Mouse (Mus musculus) right cerebral cortex, postnatal 25 days (tissue): ENCODE data around the gene Slit3.

ENCODE experiments used
- DNase-seq: peaks from one replicate; pipeline ENCODE4 v3.0.0; 2022

Gene Slit3

GRCm38 (mm10) chr11:35364469-35364868 is 243.4 kb downstream of the Slit3 start:
- no peak for DNase-seq

- no peak for DNase-seq
These were observed 244.5 kb downstream of the Slit3 start for GRCm38 (mm10) chr11:35365510-35365931.

- DNase-seq: no peak
These were observed 245.6 kb downstream of the Slit3 start for GRCm38 (mm10) chr11:35366611-35367010.

- DNase-seq: no peak
These were observed 246.2 kb downstream of the Slit3 start for GRCm38 (mm10) chr11:35367248-35367647.

- no peak for DNase-seq
These were observed 248.9 kb downstream of the Slit3 start for GRCm38 (mm10) chr11:35369964-35370363.

- no peak for DNase-seq
These were observed 249.7 kb downstream of the Slit3 start for GRCm38 (mm10) chr11:35370705-35371104.

- no peak for DNase-seq
These were observed 251.4 kb downstream of the Slit3 start for GRCm38 (mm10) chr11:35372410-35372809.

GRCm38 (mm10) chr11:35375072-35375471 is 254.0 kb downstream of the Slit3 start:
- no peak for DNase-seq

- DNase-seq: no peak
These were observed 257.8 kb downstream of the Slit3 start for GRCm38 (mm10) chr11:35378802-35379201.

- DNase-seq: no peak
These were observed 258.4 kb downstream of the Slit3 start for GRCm38 (mm10) chr11:35379407-35379806.

GRCm38 (mm10) chr11:35380766-35381165 is 259.7 kb downstream of the Slit3 start:
- DNase-seq: no peak

GRCm38 (mm10) chr11:35385444-35385843 is 264.4 kb downstream of the Slit3 start:
- no peak for DNase-seq

GRCm38 (mm10) chr11:35387826-35388225 is 266.8 kb downstream of the Slit3 start:
- DNase-seq: no peak

GRCm38 (mm10) chr11:35388471-35388870 is 267.4 kb downstream of the Slit3 start:
- no peak for DNase-seq

GRCm38 (mm10) chr11:35389341-35389740 is 268.3 kb downstream of the Slit3 start:
- no peak for DNase-seq

- no peak for DNase-seq
These were observed 268.9 kb downstream of the Slit3 start for GRCm38 (mm10) chr11:35389780-35390435.

- DNase-seq: no peak
These were observed 272.8 kb downstream of the Slit3 start for GRCm38 (mm10) chr11:35393815-35394214.

- DNase-seq: no peak
These were observed 274.4 kb downstream of the Slit3 start for GRCm38 (mm10) chr11:35395376-35395775.

- no peak for DNase-seq
These were observed 277.3 kb downstream of the Slit3 start for GRCm38 (mm10) chr11:35398353-35398752.

- no peak for DNase-seq
These were observed 282.5 kb downstream of the Slit3 start for GRCm38 (mm10) chr11:35403516-35403915.

- no peak for DNase-seq
These were observed 285.0 kb downstream of the Slit3 start for GRCm38 (mm10) chr11:35406045-35406444.

- DNase-seq: no peak
These were observed 285.5 kb downstream of the Slit3 start for GRCm38 (mm10) chr11:35406522-35406921.

GRCm38 (mm10) chr11:35407341-35408154 is 286.5 kb downstream of the Slit3 start:
- DNase-seq: peak; percentile 73

- no peak for DNase-seq
These were observed 289.4 kb downstream of the Slit3 start for GRCm38 (mm10) chr11:35410431-35410830.
